Comparison of ENCODE assay signal across 12 mouse cellular contexts in the genomic region with DNA sequence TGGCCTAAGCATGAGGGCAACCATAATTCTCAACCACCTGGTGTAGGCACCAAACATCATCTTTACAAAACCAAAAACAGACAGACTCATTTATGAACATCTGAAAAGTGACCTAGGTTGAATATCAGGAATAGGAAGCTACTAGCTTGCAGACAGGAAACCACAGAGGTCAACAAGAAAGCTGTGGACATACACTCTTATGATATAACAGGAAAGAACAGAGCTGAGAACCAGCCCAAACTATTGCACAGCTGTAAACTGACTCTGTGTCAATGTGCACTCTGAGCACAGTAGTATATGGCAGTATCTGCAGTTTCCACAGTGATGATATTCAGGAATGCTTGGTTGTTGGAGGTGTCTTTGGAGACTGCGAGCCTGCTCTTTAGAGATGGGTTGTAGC.
"Had no signal": no experiment of that assay in that cellular context is flagged by ENCODE, and none has a peak within 500 bp of the region (broad histone marks: within the 10 kb centered on the region; RNA-seq: fewer than 3 reads in every experiment).

No protein-coding gene starts in this region.

- H3K27me3 ChIP-seq: limb, embryonic 15.5 days; midbrain, embryonic 13.5 days; stomach, embryonic 15.5 days had no signal

- ATAC-seq: midbrain, embryonic 13.5 days had no signal

- H3K4me1 ChIP-seq: limb, embryonic 15.5 days; midbrain, embryonic 13.5 days; stomach, embryonic 15.5 days had no signal

- H3K27ac ChIP-seq: limb, embryonic 15.5 days; midbrain, embryonic 13.5 days; stomach, embryonic 15.5 days had no signal

- H3K4me3 ChIP-seq: limb, embryonic 15.5 days; midbrain, embryonic 13.5 days; stomach, embryonic 15.5 days had no signal

- H3K9me3 ChIP-seq: stomach, embryonic 15.5 days had no signal

- DNase-seq: kidney, adult 11 months; kidney, postnatal 25 days; layer of hippocampus, adult 9-11 months; layer of hippocampus, postnatal 36 days; lung, embryonic 14.5 days; lung, postnatal 10 days; lung, postnatal 4 days; thymus, adult 2 months; thymus, postnatal 25 days had no signal

- H3K4me2 ChIP-seq: limb, embryonic 15.5 days; lung, embryonic 14.5 days; midbrain, embryonic 13.5 days; stomach, embryonic 15.5 days had no signal

- H3K36me3 ChIP-seq: limb, embryonic 15.5 days; midbrain, embryonic 13.5 days; stomach, embryonic 15.5 days had no signal

- H3K9ac ChIP-seq: limb, embryonic 15.5 days; lung, embryonic 14.5 days; midbrain, embryonic 13.5 days; stomach, embryonic 15.5 days had no signal
